Mouse (Mus musculus) ES-E14 (cell line): ENCODE data around the gene Phip.

ENCODE experiments used
- HCFC1 ChIP-seq: IDR thresholded peaks from 2 replicates; pipeline ENCODE4 v1.6.1; 2012; ENCODE audit warnings: low read length, inconsistent platforms, borderline replicate concordance; ENCODE audit not compliant: insufficient read depth
- ZC3H11A ChIP-seq: IDR thresholded peaks from 2 replicates; pipeline ENCODE4 v1.6.1; 2012; ENCODE audit warnings: low read depth, mild to moderate bottlenecking, inconsistent platforms, low read length, borderline replicate concordance
- ZNF384 ChIP-seq: IDR thresholded peaks from 2 replicates; pipeline ENCODE4 v1.6.1; 2012; ENCODE audit warnings: low read depth, low read length, inconsistent platforms

GRCm38 (mm10) chr9:82829007-82829689, 146.2 kb downstream of the Phip start, which contains the start of gene Irak1bp1:
- TF ChIP-seq ZNF384 (no peak), ZC3H11A (no peak), HCFC1 (no peak)
